Mouse (Mus musculus) liver, embryonic 13.5 days (tissue): ENCODE measurements around the gene Mybpc3. TPM values are rescaled to one million over a fixed set of nuclear protein-coding genes. Genes with fewer than 3 reads are reported as not detected.

Experiments
- ATAC-seq: fragments of 200-750 bp; cut with Nextera tagmentation; 2 replicates; pipeline ENCODE4 v1.8.0; 2017; ENCODE audit warnings: low read depth, mild to moderate bottlenecking, moderate number of reproducible peaks, moderate library complexity
- DNase-seq: peaks from one replicate; pipeline ENCODE4 v3.0.0; 2022
- H3K27ac ChIP-seq: fragments of 300-500 bp; sonication (generic); 2 replicates; pipeline ENCODE4 v1.5.1; 2015; ENCODE audit warnings: moderate library complexity, mild to moderate bottlenecking, inconsistent platforms
- H3K27me3 ChIP-seq: fragments of 300-500 bp; sonication (generic); 2 replicates; pipeline ENCODE4 v1.6.1; 2015; ENCODE audit warnings: mild to moderate bottlenecking, inconsistent platforms
- H3K36me3 ChIP-seq: fragments of 300-500 bp; sonication (generic); 2 replicates; pipeline ENCODE4 v1.6.1; 2015; ENCODE audit warnings: mild to moderate bottlenecking, inconsistent platforms
- H3K4me1 ChIP-seq: fragments of 300-500 bp; sonication (generic); replicated peaks from 2 replicates; pipeline ENCODE4 v1.6.1; 2015; ENCODE audit warnings: inconsistent platforms
- H3K4me2 ChIP-seq: fragments of 300-500 bp; sonication (generic); 2 replicates; pipeline ENCODE4 v1.6.1; 2015; ENCODE audit warnings: inconsistent platforms, mild to moderate bottlenecking, moderate library complexity
- H3K4me3 ChIP-seq: fragments of 300-500 bp; sonication (generic); replicated peaks from 2 replicates; pipeline ENCODE4 v1.5.1; 2015; ENCODE audit warnings: mild to moderate bottlenecking, inconsistent platforms
- H3K9ac ChIP-seq: fragments of 300-500 bp; sonication (generic); 2 replicates; pipeline ENCODE4 v1.6.1; 2015; ENCODE audit warnings: mild to moderate bottlenecking, inconsistent platforms
- H3K9me3 ChIP-seq: fragments of 300-500 bp; sonication (generic); replicated peaks from 2 replicates; pipeline ENCODE4 v1.6.1; 2016; ENCODE audit warnings: inconsistent platforms
- WGBS: fragments of 180-500 bp; shearing (Covaris S2); methylation state at CpG from one replicate; pipeline ENCODE4 v1.1.7; 2015; ENCODE audit not compliant: insufficient replicate concordance; 5-methylcytosine and 5-hydroxymethylcytosine counted together
- polyA plus RNA-seq: library from polyadenylated mRNA; unstranded; fragments of >200 nt; fragmentation: Nextera tagmentation; extraction: Ambion mirVana; gene quantifications from 2 replicates; pipeline ENCODE4 v1.2.1, GENCODE M21; 2015

Mybpc3 gene
- polyA plus RNA-seq, 1 experiment from 2014 or later = 0.14 TPM

DNA sequence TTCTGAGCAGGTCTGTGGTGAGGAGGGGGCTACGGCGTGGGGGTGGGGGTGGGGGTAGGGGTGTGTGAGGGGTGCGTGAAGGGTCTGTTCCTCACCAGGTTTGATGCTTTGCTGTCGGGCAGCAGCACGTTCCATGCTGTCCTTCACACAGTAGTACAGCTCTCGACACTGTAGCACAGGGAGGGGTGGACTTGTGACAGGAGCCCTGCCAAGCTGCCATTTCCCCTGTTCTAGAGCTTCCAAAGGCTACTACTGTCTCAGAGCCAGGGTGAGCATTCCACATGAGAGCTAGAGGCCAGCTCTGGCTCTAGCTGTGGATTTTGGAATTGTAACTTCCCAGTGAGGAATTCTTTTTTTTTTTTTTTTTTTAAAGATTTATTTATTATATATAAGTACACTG is 25.0 kb downstream of the Mybpc3 start:
- DNase-seq (no peak), ATAC-seq (no peak)
- Histone ChIP-seq H3K27me3 (no peaks in the 10 kb centered on the region), H3K9me3 (no peaks in the 10 kb centered on the region), H3K4me1 (peaks cover 4% of the 10 kb centered on the region; the same call in 1 of the 2 replicates), H3K27ac (no peak overlapping the region), H3K4me2 (no peak overlapping the region), H3K36me3 (peaks cover 31% of the 10 kb centered on the region), H3K4me3 (no peak overlapping the region), H3K9ac (no peak overlapping the region)
- WGBS = 89% methylated on average over 6 of the region's 6 CpGs

- DNase-seq = no peak
- Histone ChIP-seq H3K4me3 (no peak overlapping the region), H3K9me3 (no peaks in the 10 kb centered on the region), H3K9ac (no peak overlapping the region), H3K27me3 (no peaks in the 10 kb centered on the region), H3K27ac (no peak overlapping the region), H3K4me2 (no peak overlapping the region), H3K4me1 (peaks cover 4% of the 10 kb centered on the region; the same call in 1 of the 2 replicates), H3K36me3 (peaks cover 31% of the 10 kb centered on the region)
- no peak for ATAC-seq
- WGBS = 90% methylated on average over 11 of the region's 11 CpGs
Observed at GRCm38 (mm10) chr2:91143401-91143800, 25.5 kb downstream of the Mybpc3 start.

- Histone ChIP-seq H3K9me3 (no peaks in the 10 kb centered on the region), H3K4me2 (no peak overlapping the region), H3K27me3 (no peaks in the 10 kb centered on the region), H3K27ac (no peak overlapping the region), H3K9ac (no peak overlapping the region), H3K36me3 (peaks cover 30% of the 10 kb centered on the region), H3K4me1 (no peaks in the 10 kb centered on the region), H3K4me3 (no peak overlapping the region)
- ATAC-seq (no peak), DNase-seq (no peak)
Observed at GRCm38 (mm10) chr2:91148101-91148500, 30.2 kb downstream of the Mybpc3 start.

DNA sequence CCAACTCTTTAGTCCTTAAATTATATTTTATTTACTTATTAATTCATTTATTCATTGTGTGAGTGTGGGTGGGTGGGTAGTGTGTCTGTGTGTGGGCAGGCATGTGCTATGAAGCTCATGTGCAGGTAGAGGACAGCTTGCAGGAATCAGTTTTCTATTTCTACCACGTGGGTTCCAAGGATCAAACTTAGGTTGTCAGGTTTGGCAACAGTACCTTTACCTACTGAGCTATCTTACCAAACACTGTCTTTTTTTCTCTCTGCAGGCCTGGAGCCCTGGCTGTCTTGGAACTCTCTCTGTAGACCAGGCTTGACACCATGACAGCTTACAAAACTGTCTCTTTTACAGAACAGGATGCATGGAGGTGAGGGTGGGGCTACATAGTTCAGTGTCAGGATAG is 33.4 kb downstream of the Mybpc3 start:
- no peak overlapping the region for H3K9ac ChIP-seq
- H3K27me3 ChIP-seq = no peaks in the 10 kb centered on the region
- no peak for DNase-seq
- no peak overlapping the region for H3K4me2 ChIP-seq
- no peak overlapping the region for H3K27ac ChIP-seq
- H3K36me3 ChIP-seq = peaks cover 39% of the 10 kb centered on the region
- no peaks in the 10 kb centered on the region for H3K9me3 ChIP-seq
- H3K4me3 ChIP-seq = no peak overlapping the region
- WGBS = 69% methylated on average over 1 of the region's 1 CpGs
- ATAC-seq = no peak
- H3K4me1 ChIP-seq = no peaks in the 10 kb centered on the region

- ATAC-seq (no peak), DNase-seq (no peak)
- H3K4me1 ChIP-seq = no peaks in the 10 kb centered on the region
- no peaks in the 10 kb centered on the region for H3K27me3 ChIP-seq
- H3K9ac ChIP-seq = no peak overlapping the region
- WGBS = 71% methylated on average over 3 of the region's 3 CpGs
- no peak overlapping the region for H3K4me3 ChIP-seq
- H3K27ac ChIP-seq = no peak overlapping the region
- H3K9me3 ChIP-seq = no peaks in the 10 kb centered on the region
- H3K36me3 ChIP-seq = peaks cover 45% of the 10 kb centered on the region
- no peak overlapping the region for H3K4me2 ChIP-seq
Observed at GRCm38 (mm10) chr2:91152885-91153377, 35.0 kb downstream of the Mybpc3 start.

DNA sequence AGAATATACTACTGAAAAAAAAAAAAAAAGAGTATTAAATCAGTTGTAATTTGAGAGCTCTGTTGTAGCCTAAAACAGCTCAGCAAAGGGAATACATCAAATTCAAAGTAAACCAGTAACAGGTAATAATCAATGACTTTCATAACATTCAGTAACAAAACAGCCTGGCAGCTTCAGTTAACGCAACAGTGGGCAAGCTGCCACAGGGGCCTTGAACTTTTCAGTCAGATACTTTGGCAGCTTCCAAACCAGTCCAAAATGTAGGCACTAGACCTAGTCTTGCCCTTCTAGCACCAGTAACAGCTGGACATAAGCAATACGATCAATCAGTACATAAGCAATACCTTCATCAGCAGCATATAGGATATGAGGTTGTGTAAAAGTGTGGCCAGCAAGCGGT is 36.1 kb downstream of the Mybpc3 start:
- Histone ChIP-seq H3K27me3 (no peaks in the 10 kb centered on the region), H3K27ac (no peak overlapping the region), H3K4me3 (no peak overlapping the region), H3K9me3 (no peaks in the 10 kb centered on the region), H3K36me3 (peaks cover 48% of the 10 kb centered on the region), H3K4me2 (no peak overlapping the region), H3K9ac (no peak overlapping the region), H3K4me1 (no peaks in the 10 kb centered on the region)
- DNase-seq (no peak), ATAC-seq (no peak)
- WGBS = 83% methylated on average over 3 of the region's 3 CpGs

GRCm38 (mm10) chr2:91157002-91157752 is 39.2 kb downstream of the Mybpc3 start:
- peaks cover 60% of the 10 kb centered on the region for H3K36me3 ChIP-seq
- H3K9me3 ChIP-seq = no peaks in the 10 kb centered on the region
- H3K27ac ChIP-seq = no peak overlapping the region
- H3K27me3 ChIP-seq = no peaks in the 10 kb centered on the region
- H3K9ac ChIP-seq = no peak overlapping the region
- ATAC-seq (no peak), DNase-seq (no peak)
- no peak overlapping the region for H3K4me3 ChIP-seq
- WGBS = 75% methylated on average over 6 of the region's 6 CpGs
- no peak overlapping the region for H3K4me2 ChIP-seq
- H3K4me1 ChIP-seq = no peaks in the 10 kb centered on the region

DNA sequence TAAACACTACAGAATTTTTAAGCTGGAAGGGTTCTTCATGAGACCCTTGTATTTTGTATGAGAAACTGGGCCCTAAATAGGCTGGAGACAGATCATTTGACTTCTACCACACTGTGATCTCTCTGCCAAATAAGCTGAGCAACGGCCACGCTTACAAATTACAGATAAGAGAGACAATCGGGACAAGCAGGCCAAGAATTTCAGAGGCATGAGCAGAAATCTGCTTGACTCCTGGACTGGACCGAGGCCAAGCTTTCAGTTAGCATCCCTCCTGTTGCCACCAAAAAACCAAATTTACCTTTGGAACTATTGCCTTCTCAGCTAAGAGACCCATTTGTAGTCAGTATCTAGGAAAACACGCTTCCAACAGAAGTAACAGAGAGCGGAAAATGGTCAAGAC is 42.6 kb downstream of the Mybpc3 start:
- peaks cover 25% of the 10 kb centered on the region for H3K4me1 ChIP-seq
- H3K36me3 ChIP-seq = peaks cover 58% of the 10 kb centered on the region
- no peak overlapping the region for H3K9ac ChIP-seq
- H3K4me3 ChIP-seq = no peak overlapping the region
- WGBS = 67% methylated on average over 6 of the region's 6 CpGs
- ATAC-seq = no peak
- no peaks in the 10 kb centered on the region for H3K9me3 ChIP-seq
- H3K27me3 ChIP-seq = no peaks in the 10 kb centered on the region
- H3K27ac ChIP-seq = no peak overlapping the region; the same call in 1 of the 2 replicates
- no peak for DNase-seq
- no peak overlapping the region for H3K4me2 ChIP-seq

- Histone ChIP-seq H3K27me3 (no peaks in the 10 kb centered on the region), H3K27ac (no peak overlapping the region), H3K36me3 (peaks cover 63% of the 10 kb centered on the region), H3K9me3 (no peaks in the 10 kb centered on the region), H3K9ac (no peak overlapping the region), H3K4me3 (no peak overlapping the region), H3K4me2 (no peak overlapping the region), H3K4me1 (peaks cover 27% of the 10 kb centered on the region)
- DNase-seq (no peak), ATAC-seq (no peak)
- 69% methylated on average over 4 of the region's 4 CpGs for WGBS
Observed at GRCm38 (mm10) chr2:91162952-91163351, 45.0 kb downstream of the Mybpc3 start.

DNA sequence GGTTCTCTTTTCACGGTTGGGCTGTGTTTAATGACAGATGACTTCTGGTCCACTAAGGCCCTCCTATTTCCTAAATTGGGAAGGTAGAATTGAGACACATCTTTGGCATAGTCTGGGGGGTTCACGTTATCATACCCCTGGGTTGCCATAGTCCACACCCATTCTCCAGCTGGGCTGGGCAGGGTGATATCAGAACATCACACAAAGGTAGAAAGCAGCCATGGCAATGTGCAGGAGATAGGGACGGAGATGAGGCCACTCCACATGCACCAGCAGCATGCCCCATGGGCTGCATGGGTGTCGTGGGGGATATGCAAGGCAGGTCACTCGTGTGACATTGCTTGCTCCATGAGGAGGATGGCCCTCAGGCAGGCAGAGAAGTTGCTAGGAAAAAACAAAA is 45.6 kb downstream of the Mybpc3 start:
- no peak for DNase-seq
- H3K27me3 ChIP-seq = no peaks in the 10 kb centered on the region
- H3K4me3 ChIP-seq = no peak overlapping the region
- H3K9ac ChIP-seq = no peak overlapping the region
- H3K27ac ChIP-seq = no peak overlapping the region
- H3K4me1 ChIP-seq = peaks cover 27% of the 10 kb centered on the region
- H3K4me2 ChIP-seq = no peak overlapping the region
- H3K9me3 ChIP-seq = no peaks in the 10 kb centered on the region
- WGBS = 40% methylated on average over 5 of the region's 5 CpGs
- ATAC-seq = peak; percentile 73
- H3K36me3 ChIP-seq = peaks cover 60% of the 10 kb centered on the region

DNA sequence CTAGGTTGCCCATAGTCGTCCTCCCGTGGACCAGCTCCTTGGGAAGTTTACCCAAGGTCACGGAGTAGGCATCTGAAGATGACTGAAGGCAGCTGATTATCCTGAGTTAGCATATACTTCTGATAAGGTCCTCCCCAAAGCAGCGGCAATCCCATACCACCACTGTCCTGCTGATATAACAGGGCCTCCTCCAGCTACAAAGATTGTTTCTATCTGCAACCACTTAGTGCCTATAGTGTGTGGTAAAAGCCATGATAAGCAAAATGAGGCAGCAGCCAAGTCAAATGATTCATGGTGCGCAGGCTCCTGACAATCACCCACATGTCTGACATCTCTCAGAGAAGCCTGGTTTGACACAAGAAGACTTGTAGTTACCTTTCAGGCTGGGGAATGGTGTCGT is 47.0 kb downstream of the Mybpc3 start:
- H3K36me3 ChIP-seq = peaks cover 58% of the 10 kb centered on the region
- H3K4me3 ChIP-seq = no peak overlapping the region
- no peaks in the 10 kb centered on the region for H3K9me3 ChIP-seq
- WGBS = 36% methylated on average over 6 of the region's 6 CpGs
- no peak overlapping the region for H3K27ac ChIP-seq
- no peaks in the 10 kb centered on the region for H3K27me3 ChIP-seq
- peak; percentile 27 for DNase-seq
- H3K4me1 ChIP-seq = peaks cover 27% of the 10 kb centered on the region
- H3K9ac ChIP-seq = no peak overlapping the region
- peak; percentile 88 for ATAC-seq
- no peak overlapping the region for H3K4me2 ChIP-seq

GRCm38 (mm10) chr2:91167629-91168028 is 49.7 kb downstream of the Mybpc3 start:
- Histone ChIP-seq H3K36me3 (peaks cover 48% of the 10 kb centered on the region), H3K9me3 (no peaks in the 10 kb centered on the region), H3K4me1 (peaks cover 27% of the 10 kb centered on the region), H3K4me3 (no peak overlapping the region), H3K27me3 (no peaks in the 10 kb centered on the region), H3K27ac (no peak overlapping the region), H3K9ac (no peak overlapping the region), H3K4me2 (no peak overlapping the region)
- DNase-seq (no peak), ATAC-seq (no peak)
- WGBS = 61% methylated on average over 4 of the region's 4 CpGs
